Mouse (Mus musculus) regulatory T cell (primary cell): ENCODE results near the gene Gm10097.

ENCODE experiments used
- in situ Hi-C: fragments of 300-600 bp; cut with MboI, MseI; formaldehyde crosslinking; loops from one replicate; pipeline ENCODE4 v1.15.1; 2025; ENCODE audit warnings: high pct_unique_total_duplicates

The Gm10097 gene

GRCm38 (mm10) chr10:5083716-5084115 lies 14.7 kb downstream of the Gm10097 start:
- in situ Hi-C loops: no loop called here

- in situ Hi-C loops: no loop called here
Observed at GRCm38 (mm10) chr10:5085792-5086191, 16.8 kb downstream of the Gm10097 start.

- in situ Hi-C loops: no loop called here
Observed at GRCm38 (mm10) chr10:5086329-5086728, 17.3 kb downstream of the Gm10097 start.

- in situ Hi-C loops: no loop called here
Observed at GRCm38 (mm10) chr10:5087336-5087735, 18.3 kb downstream of the Gm10097 start.

GRCm38 (mm10) chr10:5089133-5089532 lies 20.1 kb downstream of the Gm10097 start:
- in situ Hi-C loops: no loop called here

GRCm38 (mm10) chr10:5096996-5097753 lies 28.2 kb downstream of the Gm10097 start:
- in situ Hi-C loops: no loop called here

GRCm38 (mm10) chr10:5097754-5098137 lies 28.8 kb downstream of the Gm10097 start:
- in situ Hi-C loops: no loop called here

GRCm38 (mm10) chr10:5110773-5111172 lies 41.8 kb downstream of the Gm10097 start:
- in situ Hi-C loops: no loop called here

- in situ Hi-C loops: loop anchor here (5.0 kb wide), 1 partner anchor 49 kb away; the partner anchor contains the start of gene Gm10097
Observed at GRCm38 (mm10) chr10:5116155-5116554, 47.2 kb downstream of the Gm10097 start.

GRCm38 (mm10) chr10:5116720-5117119 lies 47.7 kb downstream of the Gm10097 start:
- in situ Hi-C loops: loop anchor here (5.0 kb wide), 1 partner anchor 49 kb away; the partner anchor contains the start of gene Gm10097
